Mouse (Mus musculus): Measurements from ENCODE around the gene Sec14l1. TPM values are rescaled to one million over a fixed set of nuclear protein-coding genes. Genes with fewer than 3 reads are reported as not detected.

The Sec14l1 gene
- polyA plus RNA-seq, 1 experiment from 2014 or later: 42.1 TPM

GRCm38 (mm10) chr11:117101925-117102717 lies 12.8 kb upstream of the Sec14l1 start:
- H3K4me1 ChIP-seq (replicated peaks): peaks cover 52% of the 10 kb centered on the region
- no peak overlapping the region for H3K4me3 ChIP-seq
- 56% methylated on average over 14 of the region's 14 CpGs for WGBS
- H3K4me2 ChIP-seq: no peak overlapping the region
- peak overlapping the region; percentile 90 for H3K27ac ChIP-seq
- H3K9ac ChIP-seq: no peak overlapping the region
- ATAC-seq (replicated peaks; ENCODE audit: insufficient number of reproducible peaks, insufficient read depth, low FRiP score, low read depth): no peak
- no peaks in the 10 kb centered on the region for H3K36me3 ChIP-seq
- H3K27me3 ChIP-seq: no peaks in the 10 kb centered on the region
- H3K9me3 ChIP-seq (replicated peaks): no peaks in the 10 kb centered on the region

GRCm38 (mm10) chr11:117103523-117103922 lies 11.4 kb upstream of the Sec14l1 start:
- WGBS: 57% methylated on average over 10 of the region's 10 CpGs
- peaks cover 47% of the 10 kb centered on the region for H3K4me1 ChIP-seq (replicated peaks)
- ATAC-seq (replicated peaks; ENCODE audit: insufficient number of reproducible peaks, insufficient read depth, low FRiP score, low read depth): no peak
- H3K9ac ChIP-seq: no peak overlapping the region
- 0 out of 2 replicates have a peak overlapping the region, but pooled peaks have one; percentile 34 for H3K27ac ChIP-seq
- H3K36me3 ChIP-seq: no peaks in the 10 kb centered on the region
- H3K4me3 ChIP-seq: no peak overlapping the region
- H3K27me3 ChIP-seq: no peaks in the 10 kb centered on the region
- H3K9me3 ChIP-seq (replicated peaks): no peaks in the 10 kb centered on the region
- no peak overlapping the region for H3K4me2 ChIP-seq

- Histone ChIP-seq H3K4me2 (no peak overlapping the region), H3K27me3 (no peaks in the 10 kb centered on the region), H3K9ac (no peak overlapping the region), H3K4me1 (replicated peaks) (peaks cover 52% of the 10 kb centered on the region), H3K4me3 (no peak overlapping the region), H3K9me3 (replicated peaks) (no peaks in the 10 kb centered on the region), H3K27ac (peak overlapping the region; percentile 34; the same call in 1 of the 2 replicates), H3K36me3 (no peaks in the 10 kb centered on the region)
- no peak for ATAC-seq (replicated peaks; ENCODE audit: insufficient number of reproducible peaks, insufficient read depth, low FRiP score, low read depth)
- 86% methylated on average over 10 of the region's 10 CpGs for WGBS
Measured at GRCm38 (mm10) chr11:117104044-117104757, 10.8 kb upstream of the Sec14l1 start.

GRCm38 (mm10) chr11:117105315-117105714 lies 9.7 kb upstream of the Sec14l1 start:
- no peaks in the 10 kb centered on the region for H3K9me3 ChIP-seq (replicated peaks)

GRCm38 (mm10) chr11:117105850-117106249 lies 9.1 kb upstream of the Sec14l1 start:
- Histone ChIP-seq H3K4me3 (no peak overlapping the region), H3K27me3 (no peaks in the 10 kb centered on the region), H3K4me1 (replicated peaks) (peaks cover 58% of the 10 kb centered on the region), H3K9ac (no peak overlapping the region), H3K4me2 (no peak overlapping the region), H3K27ac (no peak overlapping the region), H3K9me3 (replicated peaks) (no peaks in the 10 kb centered on the region), H3K36me3 (no peaks in the 10 kb centered on the region)
- 86% methylated on average over 7 of the region's 7 CpGs for whole genome bisulfite sequencing
- no peak for ATAC-seq (replicated peaks; ENCODE audit: insufficient number of reproducible peaks, insufficient read depth, low FRiP score, low read depth)

More at GRCm38 (mm10) chr11:117105315-117105714, 9.7 kb upstream of the Sec14l1 start:
- H3K4me1 ChIP-seq (replicated peaks): peaks cover 61% of the 10 kb centered on the region
- no peak overlapping the region for H3K4me2 ChIP-seq
- H3K4me3 ChIP-seq: no peak overlapping the region
- no peaks in the 10 kb centered on the region for H3K36me3 ChIP-seq
- ATAC-seq (replicated peaks; ENCODE audit: insufficient number of reproducible peaks, insufficient read depth, low FRiP score, low read depth): no peak
- no peaks in the 10 kb centered on the region for H3K27me3 ChIP-seq
- H3K27ac ChIP-seq: no peak overlapping the region
- H3K9ac ChIP-seq: no peak overlapping the region
- WGBS: 75% methylated on average over 3 of the region's 3 CpGs

GRCm38 (mm10) chr11:117106633-117107334 lies 8.2 kb upstream of the Sec14l1 start:
- WGBS: 65% methylated on average over 13 of the region's 13 CpGs
- H3K4me2 ChIP-seq: no peak overlapping the region
- H3K4me1 ChIP-seq (replicated peaks): peaks cover 50% of the 10 kb centered on the region
- H3K27me3 ChIP-seq: no peaks in the 10 kb centered on the region
- no peaks in the 10 kb centered on the region for H3K9me3 ChIP-seq (replicated peaks)
- H3K36me3 ChIP-seq: no peaks in the 10 kb centered on the region
- no peak overlapping the region for H3K9ac ChIP-seq
- no peak overlapping the region for H3K4me3 ChIP-seq
- ATAC-seq (replicated peaks; ENCODE audit: insufficient number of reproducible peaks, insufficient read depth, low FRiP score, low read depth): no peak
- no peak overlapping the region for H3K27ac ChIP-seq

GRCm38 (mm10) chr11:117107837-117108236 lies 7.1 kb upstream of the Sec14l1 start:
- Histone ChIP-seq H3K4me1 (replicated peaks) (peaks cover 43% of the 10 kb centered on the region), H3K27ac (no peak overlapping the region), H3K4me3 (no peak overlapping the region), H3K36me3 (no peaks in the 10 kb centered on the region), H3K9me3 (replicated peaks) (no peaks in the 10 kb centered on the region), H3K4me2 (no peak overlapping the region), H3K9ac (no peak overlapping the region), H3K27me3 (no peaks in the 10 kb centered on the region)
- ATAC-seq (replicated peaks; ENCODE audit: insufficient number of reproducible peaks, insufficient read depth, low FRiP score, low read depth): no peak
- WGBS: 82% methylated on average over 2 of the region's 2 CpGs

- Histone ChIP-seq H3K36me3 (no peaks in the 10 kb centered on the region), H3K27ac (peak overlapping the region; percentile 66), H3K9me3 (replicated peaks) (no peaks in the 10 kb centered on the region), H3K27me3 (no peaks in the 10 kb centered on the region), H3K4me3 (no peak overlapping the region), H3K4me1 (replicated peaks) (peaks cover 38% of the 10 kb centered on the region), H3K4me2 (0 out of 2 replicates have a peak overlapping the region, but pooled peaks have one; percentile 1), H3K9ac (no peak overlapping the region)
- no peak for ATAC-seq (replicated peaks; ENCODE audit: insufficient number of reproducible peaks, insufficient read depth, low FRiP score, low read depth)
- 23% methylated on average over 9 of the region's 9 CpGs for WGBS
Measured at GRCm38 (mm10) chr11:117108595-117108994, 6.4 kb upstream of the Sec14l1 start.

GRCm38 (mm10) chr11:117109179-117109954 lies 5.6 kb upstream of the Sec14l1 start:
- Histone ChIP-seq H3K4me1 (replicated peaks) (peaks cover 37% of the 10 kb centered on the region), H3K4me3 (no peak overlapping the region), H3K9me3 (replicated peaks) (no peaks in the 10 kb centered on the region), H3K9ac (no peak overlapping the region), H3K36me3 (no peaks in the 10 kb centered on the region), H3K4me2 (no peak overlapping the region), H3K27me3 (no peaks in the 10 kb centered on the region), H3K27ac (peak overlapping the region; percentile 66)
- no peak for ATAC-seq (replicated peaks; ENCODE audit: insufficient number of reproducible peaks, insufficient read depth, low FRiP score, low read depth)
- WGBS: 60% methylated on average over 12 of the region's 12 CpGs

- no peak for ATAC-seq (replicated peaks; ENCODE audit: insufficient number of reproducible peaks, insufficient read depth, low FRiP score, low read depth)
- Histone ChIP-seq H3K36me3 (no peaks in the 10 kb centered on the region), H3K27ac (no peak overlapping the region), H3K9me3 (replicated peaks) (no peaks in the 10 kb centered on the region), H3K9ac (no peak overlapping the region), H3K27me3 (no peaks in the 10 kb centered on the region), H3K4me1 (replicated peaks) (peaks cover 43% of the 10 kb centered on the region), H3K4me2 (no peak overlapping the region), H3K4me3 (no peak overlapping the region)
- 86% methylated on average over 11 of the region's 11 CpGs for WGBS
Measured at GRCm38 (mm10) chr11:117111967-117112648, 2.9 kb upstream of the Sec14l1 start.
